Mouse (Mus musculus) C2C12 (cell line): ENCODE measurements around the gene Gss. TPM values are rescaled to one million over a fixed set of nuclear protein-coding genes. Genes with fewer than 3 reads are reported as not detected.

Source experiments
- H3K27me3 ChIP-seq: one replicate; pipeline ENCODE4 v1.6.1; 2011; ENCODE audit not compliant: control insufficient read depth, insufficient read depth, insufficient read length
- H3K36me3 ChIP-seq: one replicate; pipeline ENCODE4 v1.6.1; 2011; ENCODE audit not compliant: control insufficient read depth, insufficient read depth
- H3K4me3 ChIP-seq: one replicate; pipeline ENCODE4 v1.5.1; 2011; ENCODE audit warnings: mild to moderate bottlenecking, control low read depth; ENCODE audit not compliant: poor library complexity, insufficient read depth, severe bottlenecking
- H3K79me2 ChIP-seq: one replicate; pipeline ENCODE4 v1.6.1; 2011; ENCODE audit not compliant: control insufficient read depth, insufficient read depth
- H3K79me3 ChIP-seq: one replicate; pipeline ENCODE4 v1.6.1; 2011; ENCODE audit warnings: low read depth, control low read depth
- H3ac ChIP-seq: one replicate; pipeline ENCODE3; 2011; ENCODE audit warnings: low read depth; ENCODE audit not compliant: control insufficient read depth, insufficient read length
- CEBPB ChIP-seq: IDR thresholded peaks from one replicate; pipeline ENCODE4 v1.6.1; 2011; ENCODE audit warnings: low read depth, mild to moderate bottlenecking, control low read depth, moderate library complexity
- CTCF ChIP-seq: IDR thresholded peaks from one replicate; pipeline ENCODE4 v1.5.1; 2011; ENCODE audit not compliant: control insufficient read depth, insufficient read depth, insufficient read length
- FOSL1 ChIP-seq: IDR thresholded peaks from one replicate; pipeline ENCODE4 v1.8.0; 2011; ENCODE audit warnings: mild to moderate bottlenecking, low read length; ENCODE audit not compliant: poor library complexity, insufficient read depth, severe bottlenecking
- MAX ChIP-seq: IDR thresholded peaks from one replicate; pipeline ENCODE4 v1.6.1; 2011; ENCODE audit warnings: mild to moderate bottlenecking, control low read depth
- MYOD1 ChIP-seq: IDR thresholded peaks from one replicate; pipeline ENCODE4 v1.6.1; 2011; ENCODE audit warnings: low read depth; ENCODE audit not compliant: control insufficient read depth, insufficient read length
- MYOG ChIP-seq: IDR thresholded peaks from one replicate; pipeline ENCODE4 v1.6.1; 2011; ENCODE audit not compliant: control insufficient read depth, insufficient read length; ENCODE audit errors: extremely low read depth
- USF1 ChIP-seq: IDR thresholded peaks from one replicate; pipeline ENCODE4 v1.6.1; 2011; ENCODE audit warnings: low read depth, mild to moderate bottlenecking, control low read depth, moderate library complexity
- polyA plus RNA-seq: library from polyadenylated mRNA; unstranded; fragments of >200 nt; fragmentation: generic; extraction: Trizol; gene quantifications from one replicate; pipeline ENCODE4 v1.2.1, GENCODE M21; 2012; ENCODE audit warnings: missing spikeins

The Gss gene
- polyA plus RNA-seq, 1 experiment, result 39.4 TPM

- Histone ChIP-seq H3ac (no peak overlapping the region), H3K4me3 (no peak overlapping the region), H3K79me2 (no peaks in the 10 kb centered on the region), H3K79me3 (no peaks in the 10 kb centered on the region), H3K27me3 (peaks cover 11% of the 10 kb centered on the region), H3K36me3 (no peaks in the 10 kb centered on the region)
- TF ChIP-seq CEBPB (no peak), MYOG (no peak), MYOD1 (no peak), MAX (no peak), FOSL1 (no peak), USF1 (no peak), CTCF (no peak)
These were observed 11.1 kb upstream of the Gss start for GRCm38 (mm10) chr2:155603707-155604106.

DNA sequence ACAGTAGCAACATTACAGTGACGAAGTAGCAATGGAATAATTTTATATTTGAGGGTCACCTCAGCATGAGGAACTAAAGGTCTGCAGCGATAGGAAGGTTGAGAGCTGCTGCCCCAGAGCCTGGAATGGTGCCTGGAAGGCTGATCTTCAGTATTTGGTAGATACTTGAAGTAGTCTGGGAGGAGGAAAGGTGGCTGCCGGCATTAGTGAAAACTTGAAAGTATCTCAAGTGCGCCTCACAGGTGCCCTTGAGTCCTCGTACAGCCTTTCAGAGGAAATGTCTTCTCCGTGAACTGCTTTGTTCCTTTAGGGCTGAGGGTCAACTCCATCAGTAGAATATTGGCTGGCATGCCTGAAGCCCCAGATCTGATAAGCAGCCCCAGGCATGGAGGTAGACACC, 2.9 kb upstream of the Gss start:
- Histone ChIP-seq H3K27me3 (peaks cover 18% of the 10 kb centered on the region), H3K4me3 (no peak overlapping the region), H3ac (no peak overlapping the region), H3K79me2 (peaks cover 15% of the 10 kb centered on the region), H3K36me3 (no peaks in the 10 kb centered on the region), H3K79me3 (no peaks in the 10 kb centered on the region)
- TF ChIP-seq MYOG, result no peak

- TF ChIP-seq MYOG, result no peak
- TF ChIP-seq MAX, result no peak
- no peak for TF ChIP-seq MYOD1
- TF ChIP-seq FOSL1, result no peak
- TF ChIP-seq CEBPB, result no peak
- no peak for TF ChIP-seq USF1
- no peak for TF ChIP-seq CTCF
- H3K79me3 ChIP-seq, result no peaks in the 10 kb centered on the region
- H3K27me3 ChIP-seq, result peaks cover 8% of the 10 kb centered on the region
- peaks cover 16% of the 10 kb centered on the region for H3K79me2 ChIP-seq
- H3ac ChIP-seq, result peak overlapping the region; percentile 68
- peak overlapping the region; percentile 63 for H3K4me3 ChIP-seq
- no peaks in the 10 kb centered on the region for H3K36me3 ChIP-seq
These were observed 259 bp upstream of the Gss start for GRCm38 (mm10) chr2:155592854-155593283.

DNA sequence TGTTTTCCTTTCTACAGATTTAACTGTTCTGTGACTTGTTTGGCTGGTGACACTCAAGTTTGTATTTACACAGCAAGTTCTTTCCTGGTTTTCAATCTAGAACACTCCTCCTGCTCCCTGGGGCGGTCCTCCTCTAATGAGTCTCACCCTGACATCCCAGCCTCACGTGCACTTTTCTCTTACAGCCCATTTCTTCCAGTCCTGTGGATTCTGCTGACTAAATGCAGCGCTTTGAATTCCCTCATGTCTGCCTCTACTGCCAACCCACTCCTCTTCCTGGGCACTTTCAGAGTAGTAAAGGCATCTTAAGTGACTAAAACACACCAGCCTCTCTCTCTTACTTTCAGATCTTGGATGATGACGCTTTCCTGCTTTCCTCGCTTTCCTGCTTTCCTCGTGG, 934 bp downstream of the Gss start:
- no peak for TF ChIP-seq MYOD1
- TF ChIP-seq FOSL1, result no peak
- TF ChIP-seq USF1, result no peak
- TF ChIP-seq CEBPB, result no peak
- no peak for TF ChIP-seq MYOG
- TF ChIP-seq CTCF, result no peak
- no peak for TF ChIP-seq MAX
- Histone ChIP-seq H3K79me3 (no peaks in the 10 kb centered on the region), H3K4me3 (peak overlapping the region; percentile 63), H3K36me3 (peaks cover 4% of the 10 kb centered on the region), H3ac (peak overlapping the region; percentile 45), H3K27me3 (peaks cover 5% of the 10 kb centered on the region), H3K79me2 (peaks cover 16% of the 10 kb centered on the region)

GRCm38 (mm10) chr2:155590876-155591275, 1.7 kb downstream of the Gss start:
- peaks cover 4% of the 10 kb centered on the region for H3K27me3 ChIP-seq
- TF ChIP-seq MAX, result no peak
- no peak for TF ChIP-seq USF1
- no peak for TF ChIP-seq MYOD1
- no peak for TF ChIP-seq CTCF
- TF ChIP-seq MYOG, result no peak
- TF ChIP-seq CEBPB, result no peak
- no peak for TF ChIP-seq FOSL1
- H3K79me3 ChIP-seq, result no peaks in the 10 kb centered on the region
- H3K4me3 ChIP-seq, result no peak overlapping the region
- H3K36me3 ChIP-seq, result peaks cover 5% of the 10 kb centered on the region
- H3K79me2 ChIP-seq, result peaks cover 16% of the 10 kb centered on the region
- no peak overlapping the region for H3ac ChIP-seq

DNA sequence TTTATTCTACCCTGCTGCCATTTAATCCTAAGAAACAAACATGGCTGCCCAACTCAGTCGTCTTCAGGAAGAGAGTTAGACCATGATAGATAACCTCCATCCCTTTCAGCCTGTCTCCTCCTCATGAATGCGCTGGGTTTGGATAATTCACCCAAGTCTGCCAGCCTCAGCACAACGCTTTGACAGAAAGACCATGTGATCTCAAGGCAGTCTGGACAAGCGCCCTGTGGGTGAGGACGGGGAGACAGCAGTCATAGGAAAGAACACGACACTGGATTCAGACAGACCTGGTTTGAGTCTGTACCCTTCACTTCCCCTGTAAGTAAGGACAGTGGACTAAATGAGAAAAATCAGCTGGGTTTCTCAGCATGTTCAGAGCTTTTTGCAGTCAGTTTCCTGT, 3.1 kb downstream of the Gss start:
- H3K4me3 ChIP-seq, result no peak overlapping the region
- H3K79me3 ChIP-seq, result no peaks in the 10 kb centered on the region
- TF ChIP-seq MAX, result no peak
- TF ChIP-seq USF1, result no peak
- TF ChIP-seq MYOG, result no peak
- no peak for TF ChIP-seq FOSL1
- TF ChIP-seq CEBPB, result no peak
- TF ChIP-seq MYOD1, result no peak
- TF ChIP-seq CTCF, result no peak
- H3K27me3 ChIP-seq, result no peaks in the 10 kb centered on the region
- H3ac ChIP-seq, result no peak overlapping the region
- peaks cover 16% of the 10 kb centered on the region for H3K79me2 ChIP-seq
- H3K36me3 ChIP-seq, result peaks cover 5% of the 10 kb centered on the region
